Mouse (Mus musculus) heart, postnatal 10 days (tissue): ENCODE results near the gene Rnaseh2c. TPM values are rescaled to one million over a fixed set of nuclear protein-coding genes. Genes with fewer than 3 reads are reported as not detected.

Experiments used
- DNase-seq, 2 experiments: peaks; one replicate each; pipeline ENCODE4 v3.0.0; 2021
- intact Hi-C: fragments of 180-260 bp; cut with DNase I; formaldehyde crosslinking; loops from one replicate; pipeline ENCODE4 v1.15.1; 2025
- total RNA-seq, 2 experiments: library from RNA; stranded (reverse); gene quantifications; 2 replicates each; pipeline ENCODE4 v1.2.3; 2021

Gene Rnaseh2c
- total RNA-seq, 2 experiments from 2014 or later, result 63.6 to 76.0 TPM

GRCm38 (mm10) chr19:5654720-5655298 is 53.1 kb downstream of the Rnaseh2c start:
- DNase-seq, result no peak
- intact Hi-C loops, result no loop called here

Other genes with a start within 250 kb of the Rnaseh2c start
- gene Eif1ad, start 235.1 kb upstream of the Rnaseh2c start, total RNA-seq, result 10 to 100 TPM; 26.4 to 28.8 TPM
- 100 to 1,000 TPM; 173 to 178 TPM for gene Banf1, start 234.7 kb upstream of the Rnaseh2c start, total RNA-seq
- gene Sart1, start 213.2 kb upstream of the Rnaseh2c start, total RNA-seq, result 10 to 100 TPM; 47.7 to 50.7 TPM
- not detected for gene Tsga10ip, start 199.3 kb upstream of the Rnaseh2c start, total RNA-seq
- 100 to 1,000 TPM; 240 to 260 TPM for gene Drap1, start 176.9 kb upstream of the Rnaseh2c start, total RNA-seq
- gene AI837181, start 176.7 kb upstream of the Rnaseh2c start, total RNA-seq, result 10 to 100 TPM; 40.3 to 43.8 TPM
- not detected for gene Fosl1, start 154.3 kb upstream of the Rnaseh2c start, total RNA-seq
- 10 to 100 TPM; 12.5 to 14.5 TPM for gene Ccdc85b, start 144.0 kb upstream of the Rnaseh2c start, total RNA-seq
- gene Fibp, start 141.3 kb upstream of the Rnaseh2c start, total RNA-seq, result 10 to 100 TPM; 90.2 to 91.5 TPM
- under 1 TPM; 0.41 to 0.45 TPM for gene Ctsw, start 133.4 kb upstream of the Rnaseh2c start, total RNA-seq
- gene Efemp2, start 127.9 kb upstream of the Rnaseh2c start, total RNA-seq, result 10 to 100 TPM; 28.6 to 32.7 TPM
- 10 to 100 TPM; 24.3 to 25.5 TPM for gene Mus81, start 113.5 kb upstream of the Rnaseh2c start, total RNA-seq
- gene Cfl1, start 111.4 kb upstream of the Rnaseh2c start, total RNA-seq, result 100 to 1,000 TPM; 497 to 519 TPM
- 1 to 10 TPM in 1 of 2 experiments, under 1 TPM in 1; 0.69 to 1.2 TPM for gene 1700020D05Rik, start 98.1 kb upstream of the Rnaseh2c start, total RNA-seq
- 1 to 10 TPM; 6.1 to 7.7 TPM for gene Snx32, start 91.3 kb upstream of the Rnaseh2c start, total RNA-seq
- gene Ovol1, start 41.2 kb upstream of the Rnaseh2c start, total RNA-seq, result not detected
- gene Ap5b1, start 33.8 kb upstream of the Rnaseh2c start, total RNA-seq, result 1 to 10 TPM; 4.1 to 4.5 TPM
- gene Kat5, start 8.4 kb downstream of the Rnaseh2c start, total RNA-seq, result 10 to 100 TPM; 34.2 to 43.5 TPM
- 10 to 100 TPM; 32.6 to 38.2 TPM for gene Rela, start 35.6 kb downstream of the Rnaseh2c start, total RNA-seq
- 10 to 100 TPM; 44.2 to 49.6 TPM for gene Sipa1, start 61.8 kb downstream of the Rnaseh2c start, total RNA-seq
- gene Map3k11, start 86.9 kb downstream of the Rnaseh2c start, total RNA-seq, result 10 to 100 TPM; 41.3 to 47.8 TPM
- gene Pcnx3, start 87.0 kb downstream of the Rnaseh2c start, total RNA-seq, result 10 to 100 TPM; 34.7 to 37.9 TPM
- gene Kcnk7, start 102.5 kb downstream of the Rnaseh2c start, total RNA-seq, result not detected
- gene Ehbp1l1, start 124.4 kb downstream of the Rnaseh2c start, total RNA-seq, result 100 to 1,000 TPM; 154 to 161 TPM
- gene Fam89b, start 127.8 kb downstream of the Rnaseh2c start, total RNA-seq, result 10 to 100 TPM; 44.0 to 47.7 TPM
- 10 to 100 TPM; 77.0 to 79.2 TPM for gene Ltbp3, start 139.0 kb downstream of the Rnaseh2c start, total RNA-seq
- 10 to 100 TPM; 63.4 to 65.7 TPM for gene Scyl1, start 169.5 kb downstream of the Rnaseh2c start, total RNA-seq